Mouse (Mus musculus) kidney, postnatal 10 days (tissue): Measurements from ENCODE around the gene Poc1b.
A peak's percentile ranks its signal among the peaks of the same experiment; 100 is the strongest.
"Not testable (repeated sequence)": the region's sequence is repeated elsewhere in the genome, so short reads cannot be mapped to it uniquely, and the experiment has no call there.

Experiments used
- DNase-seq: peaks from one replicate; pipeline ENCODE4 v3.0.0; 2021; ENCODE audit warnings: mixed read lengths

The Poc1b gene

GRCm38 (mm10) chr10:99116237-99116632 lies 9.4 kb downstream of the Poc1b start:
- no peak for DNase-seq

GRCm38 (mm10) chr10:99116650-99117615 lies 10.1 kb downstream of the Poc1b start:
- no peak for DNase-seq

GRCm38 (mm10) chr10:99117876-99118275 lies 11.0 kb downstream of the Poc1b start:
- no peak for DNase-seq

- no peak for DNase-seq
Measured at GRCm38 (mm10) chr10:99118697-99119096, 11.9 kb downstream of the Poc1b start.

GRCm38 (mm10) chr10:99119471-99119870 lies 12.6 kb downstream of the Poc1b start:
- DNase-seq = no peak

- DNase-seq = no peak
Measured at GRCm38 (mm10) chr10:99126225-99126624, 19.4 kb downstream of the Poc1b start, which contains the start of gene Phxr2. Gene Phxr2 (minus strand): TSS chr10:99126325.

GRCm38 (mm10) chr10:99126954-99127353 lies 20.1 kb downstream of the Poc1b start:
- DNase-seq = no peak

- no peak for DNase-seq
Measured at GRCm38 (mm10) chr10:99127691-99128261, 20.9 kb downstream of the Poc1b start.

- DNase-seq = peak; percentile 41
Measured at GRCm38 (mm10) chr10:99130611-99131010, 23.8 kb downstream of the Poc1b start.

- DNase-seq = no peak
Measured at GRCm38 (mm10) chr10:99131298-99131697, 24.5 kb downstream of the Poc1b start.

- DNase-seq = peak; percentile 74
Measured at GRCm38 (mm10) chr10:99132189-99132588, 25.4 kb downstream of the Poc1b start.

- DNase-seq = no peak
Measured at GRCm38 (mm10) chr10:99132595-99133272, 25.9 kb downstream of the Poc1b start.

- DNase-seq = no peak
Measured at GRCm38 (mm10) chr10:99133321-99133875, 26.6 kb downstream of the Poc1b start.

- DNase-seq = no peak
Measured at GRCm38 (mm10) chr10:99136337-99136736, 29.5 kb downstream of the Poc1b start.

GRCm38 (mm10) chr10:99145611-99146010 lies 38.8 kb downstream of the Poc1b start:
- no peak for DNase-seq

GRCm38 (mm10) chr10:99146596-99146995 lies 39.8 kb downstream of the Poc1b start:
- DNase-seq = no peak

- no peak for DNase-seq
Measured at GRCm38 (mm10) chr10:99150016-99150415, 43.2 kb downstream of the Poc1b start.

GRCm38 (mm10) chr10:99151580-99151979 lies 44.7 kb downstream of the Poc1b start:
- no peak for DNase-seq

- DNase-seq = peak; percentile 63
Measured at GRCm38 (mm10) chr10:99152063-99152462, 45.2 kb downstream of the Poc1b start.

- no peak for DNase-seq
Measured at GRCm38 (mm10) chr10:99154635-99155034, 47.8 kb downstream of the Poc1b start.

GRCm38 (mm10) chr10:99156808-99157207 lies 50.0 kb downstream of the Poc1b start:
- no peak for DNase-seq

- DNase-seq = not testable (repeated sequence)
Measured at GRCm38 (mm10) chr10:99157697-99158096, 50.9 kb downstream of the Poc1b start.

GRCm38 (mm10) chr10:99161987-99162582 lies 55.2 kb downstream of the Poc1b start:
- no peak for DNase-seq
